Mouse (Mus musculus): ENCODE results near the gene Apom.
"Not testable (repeated sequence)": the region's sequence is repeated elsewhere in the genome, so short reads cannot be mapped to it uniquely, and the experiment has no call there.

Gene Apom

DNA sequence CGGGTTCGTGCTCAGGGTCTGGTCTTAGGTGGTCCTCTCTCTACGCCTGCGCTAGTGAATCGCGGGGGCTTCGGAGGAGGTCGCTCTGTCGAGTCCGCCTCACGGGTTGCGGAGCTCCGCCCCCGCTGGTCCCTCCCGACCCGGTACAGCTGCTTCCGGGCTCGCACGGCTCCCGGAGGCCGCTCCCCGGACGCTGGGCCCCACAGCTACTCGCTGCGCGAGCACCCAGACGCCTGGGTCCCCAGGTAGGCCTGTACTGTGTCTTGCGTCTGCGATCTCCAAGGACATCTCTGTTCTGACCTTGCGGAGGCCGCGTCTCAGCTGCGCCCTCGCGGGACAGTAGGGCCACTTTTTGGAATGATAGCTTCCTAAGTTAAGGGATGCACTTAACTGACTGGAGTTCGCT, 5.6 kb downstream of the Apom start, which contains the start of gene D17H6S53E:
TSS of gene D17H6S53E (plus strand) at position 168 of the 406 bp plus-strand sequence.
- DNase-seq, result peak; percentile 73

DNA sequence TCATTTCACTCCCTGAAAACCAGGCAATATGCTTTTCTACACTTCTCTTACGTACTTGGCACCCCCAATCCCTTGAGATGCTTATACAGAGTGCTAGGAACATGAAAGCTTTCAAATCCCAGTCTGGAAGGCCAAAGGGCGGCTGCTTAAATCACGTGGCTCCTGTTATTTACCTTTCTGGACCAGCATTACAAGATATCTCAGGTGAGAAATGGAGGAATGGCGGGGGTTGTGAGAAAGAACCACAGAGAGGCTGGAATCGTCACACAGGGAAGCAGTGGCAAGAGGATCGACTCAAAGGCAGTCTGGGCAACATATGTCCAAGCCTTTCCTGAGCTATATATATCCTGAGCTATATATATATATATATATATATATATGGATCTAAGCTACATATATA, 6.3 kb downstream of the Apom start:
- no peak for DNase-seq

DNA sequence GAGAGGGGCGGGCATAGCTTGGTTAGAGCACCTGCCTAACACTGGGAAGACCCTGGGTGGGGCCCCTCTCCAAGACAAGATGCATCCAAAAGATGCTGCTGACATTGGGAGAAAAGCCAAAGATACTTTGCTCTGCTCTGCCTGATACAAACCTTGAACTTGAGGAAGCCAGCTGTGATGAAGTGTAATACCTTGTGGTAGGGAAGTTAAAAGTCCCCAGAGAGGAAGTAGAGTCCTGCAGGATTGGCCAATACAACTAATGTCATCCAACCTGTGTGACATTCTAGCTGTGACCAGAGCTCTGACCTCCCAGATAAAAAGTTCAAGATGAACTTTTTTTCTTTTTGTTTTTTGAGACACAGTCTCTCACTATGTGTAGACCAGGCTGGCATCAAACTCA, 6.8 kb downstream of the Apom start:
- DNase-seq, result no peak

DNA sequence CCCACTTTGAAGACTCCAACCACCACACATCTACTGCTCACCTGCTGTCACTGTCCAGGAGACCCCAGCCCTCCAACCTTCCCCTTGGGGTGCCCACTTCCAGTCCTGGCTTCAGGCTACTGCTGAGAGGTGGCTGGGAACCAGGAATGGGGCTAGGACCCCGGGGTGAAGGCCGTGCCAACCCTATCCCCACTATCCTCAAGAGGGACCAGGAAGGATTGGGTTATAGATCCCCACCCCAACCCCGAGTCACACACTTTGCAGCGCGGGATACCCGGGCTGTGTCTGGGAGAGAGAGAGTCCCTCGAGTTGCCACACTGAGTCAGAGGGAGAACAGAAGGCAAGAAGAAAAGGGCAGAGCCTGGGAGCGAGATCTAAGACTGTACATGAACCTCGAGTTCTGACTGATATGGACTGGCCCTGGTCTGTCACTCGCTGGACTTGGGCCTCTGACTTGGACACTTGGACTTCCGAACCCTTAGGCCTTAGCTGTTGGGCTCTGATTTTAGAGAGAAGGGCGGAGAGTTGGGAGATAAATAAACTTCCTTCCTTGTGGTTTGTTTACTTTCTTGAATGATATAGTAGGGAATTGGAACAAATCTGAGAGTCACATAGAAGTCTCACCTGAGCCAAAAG, 7.5 kb downstream of the Apom start:
- not testable (repeated sequence) for DNase-seq

DNA sequence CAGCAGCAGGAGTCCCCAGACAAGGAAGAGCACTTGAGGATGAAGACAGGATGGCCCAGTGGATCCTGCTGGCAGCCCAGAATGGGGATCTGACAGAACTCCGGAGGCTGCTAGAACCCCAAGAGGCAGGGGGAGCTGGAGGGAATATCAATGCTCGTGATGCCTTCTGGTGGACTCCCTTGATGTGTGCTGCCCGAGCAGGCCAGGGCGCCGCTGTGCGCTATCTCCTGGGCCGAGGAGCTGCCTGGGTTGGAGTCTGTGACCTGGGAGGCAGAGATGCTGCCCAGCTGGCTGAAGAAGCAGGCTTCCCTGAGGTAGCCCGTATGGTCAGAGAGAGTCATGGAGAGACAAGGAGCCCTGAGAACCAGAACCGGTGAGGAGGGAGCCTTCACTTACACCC, 8.6 kb downstream of the Apom start:
- not testable (repeated sequence) for DNase-seq

DNA sequence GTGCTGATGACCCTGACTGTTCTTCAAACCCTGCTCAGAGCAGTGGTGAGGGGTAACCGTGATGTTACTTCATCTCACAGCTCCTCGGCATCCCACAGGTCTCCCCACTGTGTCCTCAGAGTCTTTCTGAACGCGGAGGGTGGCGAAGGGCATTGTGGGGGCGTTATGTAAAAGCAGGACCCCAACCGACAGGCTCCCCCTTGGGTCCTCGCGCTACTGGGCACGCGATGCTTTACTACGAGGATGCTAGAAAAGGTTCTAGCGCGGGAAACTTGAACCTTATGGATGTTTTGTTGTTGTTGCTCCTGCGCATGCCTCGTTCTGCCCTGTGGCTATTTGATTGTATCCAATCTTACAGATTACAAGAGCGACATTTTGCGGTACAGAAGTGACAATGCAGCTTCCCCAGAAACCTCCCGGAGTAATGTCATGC, 10.0 kb downstream of the Apom start, which contains the start of gene Csnk2b:
TSS of gene Csnk2b (minus strand) at position 183 of the 433 bp plus-strand sequence.
- DNase-seq, result peak; percentile 59

DNA sequence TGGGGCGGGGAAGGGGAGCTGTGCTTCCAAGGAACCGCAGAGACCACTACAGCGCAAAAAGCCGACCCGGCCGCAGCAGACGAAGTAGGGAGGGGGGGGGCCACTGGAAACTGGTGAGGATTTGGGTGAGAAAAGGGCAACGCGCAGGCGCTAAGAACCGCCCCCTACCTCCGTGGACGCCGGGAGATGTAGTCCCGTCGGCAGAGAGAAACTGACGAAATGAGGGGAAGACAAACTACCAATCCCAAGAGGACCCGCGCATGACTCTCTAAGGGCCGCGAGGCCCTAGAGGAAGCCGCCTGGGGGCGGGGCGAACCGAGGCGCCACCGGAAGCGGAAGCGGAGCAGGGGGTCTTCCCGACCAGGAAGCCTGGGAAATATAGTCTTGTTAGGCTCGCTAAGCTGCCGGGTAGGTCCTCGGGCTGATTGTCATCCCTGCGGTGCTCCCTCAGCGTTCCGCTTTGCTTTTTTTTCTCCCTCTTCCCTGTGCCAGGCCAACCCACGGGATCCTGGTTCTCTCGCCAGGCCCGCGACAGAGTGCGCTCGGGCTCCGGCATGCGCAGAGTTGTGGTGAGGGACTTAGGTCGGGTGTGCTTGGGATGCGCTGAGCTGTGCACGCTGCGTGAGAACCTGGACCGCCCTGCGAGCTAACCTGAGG, 10.6 kb downstream of the Apom start, which contains the start of gene Gpank1:
TSS of gene Gpank1 (plus strand) at position 313 of the 657 bp plus-strand sequence.
- peak; percentile 99 for DNase-seq

DNA sequence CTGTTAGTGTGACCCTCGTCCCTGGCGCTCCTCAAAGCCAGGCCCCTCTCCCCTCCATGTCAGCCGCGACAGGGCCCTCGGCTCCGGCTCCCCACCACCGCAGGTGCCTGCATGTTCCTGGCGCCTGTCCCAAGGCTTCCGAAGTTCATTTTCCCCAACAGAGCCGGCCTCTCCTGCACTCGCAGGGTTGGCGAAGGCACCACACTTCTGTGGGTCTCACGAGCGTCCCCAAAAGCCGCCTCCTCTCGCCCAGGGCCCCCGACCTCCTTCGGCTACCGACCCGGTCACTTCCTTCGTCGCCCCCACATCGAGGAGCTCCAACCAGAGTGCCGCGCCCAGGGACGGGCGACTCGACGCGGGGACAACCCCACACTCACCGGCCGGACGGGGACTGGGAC, 11.1 kb downstream of the Apom start:
- no peak for DNase-seq

DNA sequence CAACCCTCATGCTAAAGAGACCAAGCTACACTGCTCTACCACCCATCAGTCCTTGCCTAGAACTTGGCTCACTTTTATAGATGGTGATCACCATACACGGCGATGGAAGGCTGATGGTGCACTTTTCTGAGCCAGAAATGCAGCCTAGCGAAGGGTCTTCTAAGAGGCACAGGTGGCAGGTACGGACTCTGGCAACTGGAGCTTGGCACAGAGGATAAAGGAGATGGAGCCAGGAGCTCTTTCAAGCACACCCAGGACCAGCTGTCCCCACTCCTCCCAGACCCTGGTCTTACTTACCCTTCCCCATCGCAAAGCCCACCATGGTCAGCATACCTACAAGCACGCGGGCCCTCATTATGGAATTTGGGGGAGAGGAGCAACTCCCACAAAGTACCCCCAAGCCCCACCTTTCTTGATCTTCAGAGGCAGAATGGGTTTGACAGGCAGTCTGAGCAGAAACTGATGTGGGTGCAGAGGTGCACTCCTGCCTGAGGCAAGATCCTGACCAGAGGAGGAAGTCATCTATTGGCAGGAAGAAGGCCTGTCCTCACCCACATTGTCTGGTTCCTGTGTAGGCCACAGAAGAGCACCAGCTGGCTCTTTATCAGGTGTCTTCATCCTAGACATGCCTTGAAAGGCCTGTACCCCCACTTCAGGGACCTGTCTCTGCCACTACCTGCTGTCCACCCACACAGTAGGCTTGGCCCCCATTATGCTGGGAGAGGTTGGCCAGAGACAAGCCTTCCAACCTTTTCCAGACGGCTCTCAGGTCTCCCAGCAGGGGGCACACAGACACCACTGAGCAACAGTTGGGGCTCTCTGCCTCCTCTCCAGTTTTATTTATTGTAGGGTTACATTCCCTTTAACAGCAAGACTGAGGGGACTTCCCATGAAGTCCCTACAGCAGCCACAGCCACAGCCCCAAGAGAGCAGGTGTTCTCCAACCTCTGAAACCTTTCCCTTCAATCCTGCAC, 16.5 kb downstream of the Apom start, which contains the start of gene Ly6g5b:
TSS of gene Ly6g5b (minus strand) at position 383 of the 974 bp plus-strand sequence.
- DNase-seq, result no peak

DNA sequence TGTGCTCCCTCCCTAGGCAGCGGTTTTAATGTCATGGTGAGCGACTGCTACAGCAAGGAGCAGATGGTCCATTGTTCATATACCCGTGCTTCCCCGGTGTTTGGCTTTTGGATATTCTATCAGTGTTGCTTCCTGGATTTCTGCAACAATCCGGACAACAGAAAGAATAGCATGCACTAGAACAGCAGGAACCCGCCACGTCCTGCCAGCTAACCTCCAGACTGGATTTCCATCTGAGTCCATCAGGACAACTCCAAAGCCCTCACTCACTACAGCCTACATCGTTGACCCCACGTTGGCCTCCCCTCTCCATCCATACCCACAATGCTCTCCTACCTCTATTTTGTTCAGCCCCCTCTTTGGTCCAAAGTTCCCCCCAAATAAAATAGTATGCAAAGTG, 20.1 kb downstream of the Apom start:
- DNase-seq, result no peak

DNA sequence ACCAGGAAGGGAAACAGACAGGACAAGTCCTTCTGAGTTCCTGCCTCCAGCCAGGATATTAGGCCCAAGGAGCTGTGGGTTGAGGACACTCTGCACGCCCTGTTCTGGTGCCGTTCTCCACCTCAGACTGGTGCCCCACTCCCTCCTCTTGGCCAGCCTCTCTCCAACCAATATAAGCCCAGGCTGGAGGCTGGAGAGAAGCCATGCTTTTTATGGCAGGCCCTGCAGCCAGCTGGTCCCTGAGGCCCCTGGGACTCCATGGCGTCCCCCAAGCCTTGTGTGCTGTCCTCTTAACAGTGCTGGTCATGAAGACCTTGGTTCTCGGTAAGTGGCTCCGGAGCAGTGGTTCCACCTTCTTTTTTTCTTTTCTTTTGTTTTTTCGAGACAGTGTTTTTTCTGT, 23.8 kb downstream of the Apom start, which contains the start of gene Ly6g5c:
TSS of gene Ly6g5c (plus strand) at position 183 of the 400 bp plus-strand sequence.
- no peak for DNase-seq

DNA sequence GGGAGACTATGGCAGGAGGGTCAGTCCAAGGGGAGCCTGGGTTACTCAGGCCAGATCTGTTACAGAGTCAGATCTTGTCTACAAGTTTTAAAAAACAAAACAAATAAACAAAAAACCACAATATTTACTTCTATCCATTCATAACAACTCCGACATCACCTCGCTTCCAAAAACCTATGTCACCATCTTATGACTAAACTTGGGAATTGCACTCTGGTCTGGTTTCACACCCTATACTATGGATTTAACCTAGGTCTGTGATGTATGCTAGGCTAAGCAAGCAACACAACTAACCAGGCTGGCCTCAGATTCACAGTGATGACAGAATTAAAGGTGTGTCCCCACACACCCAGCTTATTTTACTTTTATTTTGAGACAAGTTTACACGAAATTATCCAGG, 25.3 kb downstream of the Apom start:
- no peak for DNase-seq

DNA sequence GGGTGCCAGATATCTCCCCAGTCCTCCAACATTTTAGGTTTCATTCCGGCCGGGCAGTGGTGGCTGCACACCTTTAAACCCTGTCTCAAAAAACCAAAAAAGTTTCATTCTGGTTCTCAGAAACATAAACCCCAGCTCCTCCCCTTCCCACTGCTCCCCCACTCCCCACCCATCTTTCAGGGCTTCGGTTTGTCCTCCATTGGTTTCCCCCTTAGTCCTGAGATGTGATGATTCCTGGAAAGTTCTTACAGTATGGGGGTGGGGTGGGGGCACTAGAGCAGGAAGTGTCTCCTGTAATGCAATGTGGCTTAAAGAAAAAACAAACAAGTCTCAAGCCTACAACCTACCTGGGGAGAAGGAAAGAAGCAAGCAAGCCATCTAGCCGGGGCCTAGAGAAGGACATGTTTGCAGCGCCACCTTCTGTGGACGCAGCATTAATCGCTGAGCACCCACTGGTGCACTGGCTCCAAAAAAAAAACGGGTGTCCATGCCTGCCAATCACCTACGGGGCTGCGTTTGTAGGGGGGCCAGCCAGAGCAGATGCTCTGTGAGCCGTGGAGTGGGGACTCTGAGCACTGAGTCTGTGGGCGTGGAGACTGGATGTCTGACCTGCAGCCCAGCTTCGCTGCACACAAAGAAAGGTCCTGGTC, 26.0 kb downstream of the Apom start:
- DNase-seq, result no peak

DNA sequence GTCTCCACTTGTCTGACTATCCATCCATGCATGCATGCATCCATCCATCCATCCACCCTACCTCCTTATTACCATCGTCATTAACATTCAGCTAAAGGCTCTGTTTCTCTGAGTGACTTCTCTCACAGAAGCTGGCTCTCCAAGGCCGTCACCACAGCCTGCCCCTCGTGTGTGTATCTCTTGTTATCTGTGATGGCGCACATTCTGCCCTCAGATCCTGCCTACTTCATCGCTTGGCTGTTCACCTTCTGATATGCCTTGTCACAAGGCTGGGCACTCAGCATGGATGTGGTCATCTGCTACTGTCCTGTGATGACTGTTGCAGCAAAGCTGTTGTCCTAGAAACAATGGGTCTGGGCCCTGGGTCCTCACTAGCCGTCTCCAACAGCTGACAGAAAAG, 27.1 kb downstream of the Apom start:
- no peak for DNase-seq

DNA sequence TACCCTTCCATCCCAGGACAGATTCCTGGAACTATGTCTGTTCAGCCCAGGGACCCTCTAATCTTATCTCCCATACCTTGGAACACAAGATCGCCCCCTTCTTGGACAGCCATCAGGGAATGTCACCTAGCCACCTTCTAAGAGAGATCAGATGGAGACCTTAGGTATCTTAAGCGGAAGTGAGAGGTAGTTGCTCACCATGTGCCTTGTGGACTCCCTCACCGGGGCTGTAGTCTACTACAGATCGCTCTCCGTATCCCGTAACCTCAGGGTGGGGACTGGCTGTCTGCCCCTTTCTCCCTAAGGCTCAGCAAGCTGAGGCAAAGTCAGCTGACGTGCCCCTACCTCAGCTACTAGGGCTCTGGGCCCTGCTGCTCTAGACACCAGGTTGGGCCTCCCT, 27.8 kb downstream of the Apom start:
- no peak for DNase-seq

DNA sequence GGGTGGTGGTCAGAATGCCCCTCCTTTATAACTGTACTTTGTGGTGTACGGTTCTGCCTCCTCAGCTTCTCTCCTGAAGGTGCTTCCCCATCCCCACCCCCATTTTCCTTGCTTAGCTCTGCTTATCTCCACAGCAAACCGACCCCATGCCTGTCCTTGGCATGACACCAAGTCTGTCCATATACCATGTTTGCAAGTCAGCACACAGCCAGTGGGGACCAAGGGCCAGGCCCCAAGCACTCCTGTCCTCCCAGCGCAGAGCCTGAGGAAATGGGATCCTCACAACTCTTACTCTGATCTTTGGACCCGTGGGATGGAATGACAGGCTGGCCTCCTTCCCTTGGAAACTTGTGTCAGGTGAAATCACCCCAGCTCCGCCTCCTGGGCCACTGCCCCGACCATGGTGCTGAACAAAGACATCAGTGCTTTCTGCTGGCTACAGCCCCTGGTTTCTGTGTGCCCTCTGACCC, 28.6 kb downstream of the Apom start:
- no peak for DNase-seq

DNA sequence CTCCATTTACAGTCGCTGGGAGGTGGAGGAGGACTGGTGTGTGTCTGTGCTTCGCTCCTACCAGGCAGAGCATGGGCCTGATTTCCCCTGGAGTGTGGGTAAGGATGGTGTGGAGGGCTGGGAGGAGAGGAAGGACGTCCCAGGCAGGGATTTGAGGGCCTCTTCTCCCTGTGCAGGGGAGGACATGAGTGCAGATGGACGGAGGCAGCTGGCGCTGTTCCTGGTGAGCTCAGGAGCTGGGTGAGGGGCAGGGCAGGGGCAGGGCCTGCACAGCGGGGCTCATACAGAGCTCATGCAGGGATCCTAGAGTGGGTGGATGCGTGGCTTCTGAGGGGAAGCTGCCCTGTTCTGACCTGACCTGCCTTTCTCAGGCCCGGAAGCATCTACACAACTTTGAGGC, 29.6 kb downstream of the Apom start:
- no peak for DNase-seq

DNA sequence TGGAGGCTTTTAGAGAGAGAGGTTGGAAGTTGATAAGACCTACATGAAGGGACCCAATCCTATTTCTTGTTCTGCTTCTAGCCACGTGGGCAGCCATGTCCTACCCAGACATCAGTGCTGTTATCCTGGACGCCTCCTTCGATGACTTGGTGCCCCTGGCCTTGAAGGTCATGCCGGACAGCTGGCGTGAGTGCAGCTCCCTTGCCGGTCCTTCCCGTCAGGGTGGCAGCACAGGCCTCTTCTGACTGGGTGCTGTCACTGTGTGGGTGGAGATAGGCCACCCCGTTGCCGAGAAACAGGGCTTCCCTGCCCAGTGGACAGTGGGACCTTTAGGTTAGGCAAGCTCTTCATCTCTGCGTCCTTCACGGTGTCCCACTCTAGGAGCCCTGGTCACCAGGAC, 30.7 kb downstream of the Apom start:
- DNase-seq, result no peak

DNA sequence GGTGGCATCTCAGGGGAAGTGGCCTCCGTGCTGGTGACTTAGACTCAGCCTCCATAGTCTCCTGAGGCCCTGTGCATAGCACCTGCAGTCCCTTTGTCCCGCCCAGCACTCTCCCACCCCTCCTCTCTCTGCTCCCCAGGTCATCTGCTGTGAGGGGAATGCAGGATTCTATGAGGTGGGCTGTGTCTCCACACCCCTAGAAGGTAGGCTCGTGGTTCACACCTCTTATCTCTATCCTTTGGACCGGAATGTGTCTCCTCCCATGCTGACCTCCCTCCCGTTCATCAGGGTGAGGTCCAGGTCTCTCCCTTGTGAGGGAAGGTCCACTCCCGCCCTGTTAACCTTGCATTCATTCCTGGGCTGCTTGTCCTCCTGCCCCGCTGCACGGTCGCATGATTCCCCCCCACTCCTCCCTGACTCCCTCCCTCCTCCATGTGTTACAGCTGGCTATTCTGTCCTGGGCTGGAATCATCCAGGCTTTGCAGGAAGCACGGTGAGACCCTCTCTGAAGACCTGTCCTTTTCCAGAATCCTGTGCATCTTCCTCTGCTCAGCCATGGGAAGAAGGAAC, 31.6 kb downstream of the Apom start:
- DNase-seq, result no peak

DNA sequence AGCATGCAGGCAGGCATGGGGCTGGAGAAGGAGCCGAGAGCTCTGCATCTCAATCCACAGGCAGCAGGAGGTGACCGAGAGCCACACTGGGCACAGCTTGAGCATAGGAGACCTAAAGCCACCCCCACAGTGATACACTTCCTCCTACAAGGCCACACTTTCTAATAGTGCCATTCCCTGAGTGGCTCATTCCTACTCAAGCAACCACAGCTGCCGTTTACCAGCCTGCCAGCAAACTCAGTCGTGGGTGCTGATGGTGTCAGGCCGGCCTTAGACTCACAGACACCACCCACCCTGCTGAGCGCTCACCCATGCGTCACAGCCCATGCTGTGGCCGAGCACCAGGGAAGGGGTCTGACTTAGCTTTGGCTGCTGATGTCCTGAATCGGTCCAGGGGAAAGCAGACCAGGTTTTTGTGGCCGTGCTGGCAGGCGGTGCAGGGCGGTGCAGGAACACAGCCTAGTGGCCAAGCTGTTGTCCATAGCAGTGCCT, 34.6 kb downstream of the Apom start:
- DNase-seq, result peak; percentile 60

DNA sequence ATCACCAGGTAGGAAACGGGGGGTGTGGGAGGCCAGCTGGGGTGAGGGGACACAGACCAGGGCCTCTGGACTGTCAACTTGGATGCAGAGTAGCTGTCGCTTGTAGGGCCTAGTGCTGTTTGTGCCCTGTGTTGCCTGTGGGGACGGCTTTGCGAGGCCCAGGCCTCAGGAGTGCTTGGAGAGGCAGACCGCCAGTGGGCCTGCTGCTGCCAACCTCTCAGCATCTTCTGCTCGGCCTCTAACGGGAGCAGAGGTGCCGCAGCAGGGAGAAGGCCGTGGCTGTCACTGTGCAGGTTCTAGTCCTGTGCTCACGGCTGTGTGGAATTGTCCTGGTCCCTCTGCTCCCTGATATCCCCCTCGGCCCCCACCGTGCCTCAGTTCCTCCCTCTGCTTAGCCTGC, 35.3 kb downstream of the Apom start:
- no peak for DNase-seq

Measured in right cerebral cortex, postnatal 25 days (tissue).